ENCODE assay signal across 23 mouse cellular contexts in the genomic region with DNA sequence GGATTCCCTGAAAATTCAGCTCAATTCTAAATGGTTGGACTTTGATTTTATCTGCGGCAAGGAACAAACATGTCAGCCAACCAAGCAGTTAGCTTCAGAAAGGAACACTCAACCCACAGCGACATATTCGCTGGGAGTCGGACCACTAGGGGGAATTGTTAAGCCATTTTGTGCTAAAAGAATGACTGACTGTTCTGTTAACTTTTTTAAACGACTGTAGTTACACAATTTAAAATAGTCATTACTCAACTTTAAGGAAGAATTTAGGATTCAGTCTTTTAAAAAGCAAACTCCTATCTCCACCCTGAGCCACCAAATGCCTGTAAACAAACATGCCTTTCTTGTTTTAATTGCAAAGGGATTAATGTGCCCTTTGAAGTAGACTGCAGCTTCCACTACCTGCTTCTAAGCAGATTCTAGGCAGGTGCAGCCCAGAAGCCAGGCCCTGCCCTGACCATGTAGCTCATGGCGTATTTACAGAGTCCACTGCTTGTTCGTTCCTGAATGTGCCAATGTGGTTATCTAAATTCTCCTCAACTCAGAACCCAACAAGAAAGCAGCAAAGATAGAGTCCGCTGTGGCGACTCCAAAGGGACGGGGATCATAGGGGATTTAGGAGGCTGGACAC. TPM values are rescaled to one million over a fixed set of nuclear protein-coding genes. Genes with fewer than 3 reads are reported as not detected.
DNase-seq lines count a peak whose midpoint lies in the region; ATAC-seq and TF ChIP-seq lines count a peak whose summit lies in the region.
"Had no signal": no experiment of that assay in that cellular context is flagged by ENCODE, and none has a peak within 500 bp of the region (broad histone marks: within the 10 kb centered on the region; RNA-seq: fewer than 3 reads in every experiment).

No protein-coding gene starts in this region.

- H3K9ac ChIP-seq in liver, embryonic 12.5 days = no peak overlapping the region
- H3K9ac ChIP-seq in forebrain, embryonic 14.5 days (ENCODE audit: low read length) = no peak overlapping the region
- H3K9ac ChIP-seq in midbrain, embryonic 14.5 days (replicated peaks; ENCODE audit: low read length) = no peak overlapping the region
- H3K9ac ChIP-seq: embryonic facial prominence, embryonic 15.5 days; limb, embryonic 12.5 days; lung, embryonic 15.5 days had no signal

- DNase-seq in liver = no peak
- peak; percentile 57 for DNase-seq in brain, embryonic 14.5 days (ENCODE audit: low read depth)
- DNase-seq in forebrain, embryonic 14.5 days (ENCODE audit: low spot score) = peak; percentile 41
- peak; percentile 69 for DNase-seq in midbrain, embryonic 14.5 days
- DNase-seq in ovary, adult 18-20 months (ENCODE audit: low spot score) = no peak
- DNase-seq in adrenal gland, postnatal 4 days (ENCODE audit: low spot score in 2 of 2) = no peak
- DNase-seq in layer of hippocampus, adult 18-20 months (ENCODE audit: low spot score in 2 of 2) = no peak
- DNase-seq: adrenal gland, adult 2 months; cerebellum, adult 2 months had no signal

- 0 out of 2 replicates have a peak overlapping the region, but pooled peaks have one; percentile 13 for H3K4me2 ChIP-seq in liver, embryonic 12.5 days
- H3K4me2 ChIP-seq in forebrain, embryonic 14.5 days (ENCODE audit: low read length) = no peak overlapping the region; the same call in 1 of the 2 replicates
- H3K4me2 ChIP-seq in midbrain, embryonic 14.5 days (ENCODE audit: low read length) = peak overlapping the region; percentile 35
- H3K4me2 ChIP-seq: embryonic facial prominence, embryonic 15.5 days; limb, embryonic 12.5 days; lung, embryonic 15.5 days had no signal

- no peak overlapping the region for H3K27ac ChIP-seq in liver, embryonic 12.5 days
- no peak overlapping the region for H3K27ac ChIP-seq in forebrain, embryonic 14.5 days (ENCODE audit: low read depth, low read length)
- H3K27ac ChIP-seq in midbrain, embryonic 14.5 days (replicated peaks; ENCODE audit: low read depth, low read length) = peak overlapping the region; percentile 72
- H3K27ac ChIP-seq: embryonic facial prominence, embryonic 15.5 days; left cerebral cortex, adult 2 months; limb, embryonic 12.5 days; lung, embryonic 15.5 days had no signal

- TF ChIP-seq POLR2A in brain, embryonic 14.5 days (IDR thresholded peaks at IDR 0.05; ENCODE audit: borderline replicate concordance, extremely low read depth, insufficient read depth, insufficient read length, poor library complexity, severe bottlenecking) = no peak

- no peak overlapping the region for H3K4me3 ChIP-seq in liver, embryonic 12.5 days
- no peak overlapping the region for H3K4me3 ChIP-seq in forebrain, embryonic 14.5 days (ENCODE audit: low read depth, low read length)
- no peak overlapping the region for H3K4me3 ChIP-seq in midbrain, embryonic 14.5 days (replicated peaks; ENCODE audit: low read depth, low read length)
- H3K4me3 ChIP-seq: embryonic facial prominence, embryonic 15.5 days; left cerebral cortex, adult 2 months; limb, embryonic 12.5 days; lung, embryonic 15.5 days; myocyte had no signal

- WGBS in liver, embryonic 12.5 days (ENCODE audit: insufficient replicate concordance) = 39% methylated on average over 10 of the region's 10 CpGs
- 18% methylated on average over 10 of the region's 10 CpGs for WGBS in forebrain, embryonic 14.5 days
- 15% methylated on average over 10 of the region's 10 CpGs for WGBS in midbrain, embryonic 14.5 days

- no peak for ATAC-seq in liver, embryonic 12.5 days
- ATAC-seq in forebrain, embryonic 14.5 days = peak; percentile 40; the same call in 1 of the 2 replicates
- no peak; the same call in 1 of the 2 replicates for ATAC-seq in midbrain, embryonic 14.5 days (ENCODE audit: low FRiP score, low TSS enrichment)
- ATAC-seq: inflammation-experienced regulatory T-cells, adult 6 months had no signal

- peak; percentile 29; the same call in 1 of the 2 replicates for TF ChIP-seq CTCF in brain, embryonic 14.5 days (IDR thresholded peaks at IDR 0.05; ENCODE audit: borderline replicate concordance, extremely low read depth, insufficient read depth, insufficient read length)

- H3K9me3 ChIP-seq in liver, embryonic 12.5 days (replicated peaks) = no peaks in the 10 kb centered on the region
- no peaks in the 10 kb centered on the region for H3K9me3 ChIP-seq in forebrain, embryonic 14.5 days (replicated peaks; ENCODE audit: control insufficient read depth, low read length)
- no peaks in the 10 kb centered on the region for H3K9me3 ChIP-seq in midbrain, embryonic 14.5 days (ENCODE audit: control insufficient read depth, low read length)
- H3K9me3 ChIP-seq: embryonic facial prominence, embryonic 15.5 days; limb, embryonic 12.5 days; lung, embryonic 15.5 days had no signal

- H3K27me3 ChIP-seq in liver, embryonic 12.5 days (replicated peaks) = peaks cover 9% of the 10 kb centered on the region; the same call in 1 of the 2 replicates
- H3K27me3 ChIP-seq in forebrain, embryonic 14.5 days (replicated peaks; ENCODE audit: control insufficient read depth, insufficient read depth, low read length) = peaks cover 11% of the 10 kb centered on the region
- H3K27me3 ChIP-seq in midbrain, embryonic 14.5 days (ENCODE audit: control insufficient read depth, insufficient read depth, low read length) = no peaks in the 10 kb centered on the region

- peaks cover 16% of the 10 kb centered on the region for H3K4me1 ChIP-seq in liver, embryonic 12.5 days
- 0 out of 2 replicates have a peak, but pooled peaks cover 2% of the 10 kb centered on the region for H3K4me1 ChIP-seq in forebrain, embryonic 14.5 days (ENCODE audit: control insufficient read depth, insufficient read depth, low read length)
- peaks cover 16% of the 10 kb centered on the region; the same call in 1 of the 2 replicates for H3K4me1 ChIP-seq in midbrain, embryonic 14.5 days (ENCODE audit: control insufficient read depth, insufficient read depth, low read length)
- H3K4me1 ChIP-seq: embryonic facial prominence, embryonic 15.5 days; limb, embryonic 12.5 days; lung, embryonic 15.5 days had no signal

- no peaks in the 10 kb centered on the region for H3K36me3 ChIP-seq in liver, embryonic 12.5 days
- H3K36me3 ChIP-seq in forebrain, embryonic 14.5 days (ENCODE audit: control insufficient read depth, insufficient read depth, low read length) = no peaks in the 10 kb centered on the region
- H3K36me3 ChIP-seq in midbrain, embryonic 14.5 days (ENCODE audit: control insufficient read depth, insufficient read depth, low read length) = no peaks in the 10 kb centered on the region
- H3K36me3 ChIP-seq: embryonic facial prominence, embryonic 15.5 days; limb, embryonic 12.5 days; lung, embryonic 15.5 days had no signal

RNA-seq across cellular contexts. Expression of gene Sox21, which starts 43.7 kb away (rescaled TPM):
- polyA plus RNA-seq in liver, embryonic 12.5 days (2016; fragmentation: Nextera tagmentation; extraction: Ambion mirVana) = 0.02 TPM in 1 of 2 replicates, not detected in the other
- 28.5 and 31.1 TPM in 2 replicates for polyA plus RNA-seq in brain, embryonic 14.5 days (2012; rRNA removed)
- 6.6 and 9.3 TPM in 2 replicates for polyA plus RNA-seq in forebrain, embryonic 14.5 days (2014; fragmentation: Nextera tagmentation; extraction: Ambion mirVana)
- polyA plus RNA-seq in midbrain, embryonic 14.5 days (2014; fragmentation: Nextera tagmentation; extraction: Ambion mirVana) = 18.4 and 22.2 TPM in 2 replicates
- total RNA-seq in adrenal gland, postnatal 4 days (2021) = under 1 TPM; 0.11 to 0.17 TPM
- 10 to 100 TPM; 10.7 to 12.5 TPM for total RNA-seq in layer of hippocampus, adult 18-20 months (2021)
- total RNA-seq: adrenal gland, adult 2 months; common myeloid progenitor, adult 5-6 weeks; gastrocnemius, adult 8-10 months; heart, adult 8-10 months; megakaryocyte progenitor cell, adult 5-6 weeks; MEL; neutrophil, adult 5-6 weeks had no signal
- polyA plus RNA-seq: inflammation-experienced regulatory T-cells, adult 6 months; kidney, embryonic 14.5 days; myocyte had no signal

RNA-seq across cellular contexts. Expression of gene Gpr180, which starts 56.2 kb away (rescaled TPM):
- 18.0 and 19.2 TPM in 2 replicates for polyA plus RNA-seq in liver, embryonic 12.5 days (2016; fragmentation: Nextera tagmentation; extraction: Ambion mirVana)
- 26.5 and 26.6 TPM in 2 replicates for polyA plus RNA-seq in brain, embryonic 14.5 days (2012; rRNA removed)
- polyA plus RNA-seq in forebrain, embryonic 14.5 days (2014; fragmentation: Nextera tagmentation; extraction: Ambion mirVana) = 30.0 and 33.0 TPM in 2 replicates
- polyA plus RNA-seq in midbrain, embryonic 14.5 days (2014; fragmentation: Nextera tagmentation; extraction: Ambion mirVana) = 33.4 and 38.8 TPM in 2 replicates
- total RNA-seq in adrenal gland, postnatal 4 days (2021) = 10 to 100 TPM; 30.7 to 31.3 TPM
- 10 to 100 TPM; 24.0 to 26.1 TPM for total RNA-seq in layer of hippocampus, adult 18-20 months (2021)

Comparison
In these comparisons a context has a peak if more than half of its experiments do, and no peak if none do; other contexts are left out.
1. DNase-seq: peak in brain, embryonic 14.5 days (single experiment), forebrain, embryonic 14.5 days (single experiment) and midbrain, embryonic 14.5 days (single experiment); none in liver (single experiment), ovary, adult 18-20 months (single experiment), adrenal gland, postnatal 4 days (0 of 2) and layer of hippocampus, adult 18-20 months (0 of 2).